Mouse (Mus musculus) bone marrow macrophage, adult 2 months (primary cell): ENCODE results near the gene Samd11. TPM values are rescaled to one million over a fixed set of nuclear protein-coding genes. Genes with fewer than 3 reads are reported as not detected.

Experiments
- H3K27ac ChIP-seq: 2 replicates; pipeline ENCODE4 v1.5.1; 2012; ENCODE audit warnings: low read depth, low read length; ENCODE audit not compliant: insufficient read depth
- H3K4me1 ChIP-seq: 2 replicates; pipeline ENCODE4 v1.6.1; 2012; ENCODE audit warnings: low read length; ENCODE audit not compliant: control insufficient read depth, insufficient read depth
- H3K4me3 ChIP-seq: 2 replicates; pipeline ENCODE4 v1.5.1; 2012; ENCODE audit warnings: mild to moderate bottlenecking, low read length, moderate library complexity; ENCODE audit not compliant: insufficient read depth
- CTCF ChIP-seq: IDR thresholded peaks from 2 replicates; pipeline ENCODE4 v1.5.1; 2012; ENCODE audit warnings: low read depth, mild to moderate bottlenecking, low read length, moderate library complexity
- POLR2A ChIP-seq: IDR thresholded peaks from 2 replicates; pipeline ENCODE4 v1.6.1; 2012; ENCODE audit warnings: mild to moderate bottlenecking, low read depth, low read length, borderline replicate concordance
- polyA plus RNA-seq: library from polyadenylated mRNA; stranded (reverse); fragments of >200 nt; gene quantifications from 2 replicates; pipeline ENCODE4 v1.2.4, GENCODE M21; 2012; ENCODE audit not compliant: missing spikeins, insufficient read depth, insufficient read length

Samd11 gene
- polyA plus RNA-seq, 1 experiment, result not detected

GRCm38 (mm10) chr4:156216196-156216595 lies 39.3 kb downstream of the Samd11 start:
- peaks cover 3% of the 10 kb centered on the region; the same call in 1 of the 2 replicates for H3K4me1 ChIP-seq
- no peak overlapping the region for H3K4me3 ChIP-seq
- no peak for TF ChIP-seq POLR2A
- TF ChIP-seq CTCF, result no peak
- no peak overlapping the region for H3K27ac ChIP-seq

- no peak within 1 kb of the TSS for H3K4me3 ChIP-seq
- TF ChIP-seq CTCF (no peak), POLR2A (no peak)
- no peak within 1 kb of the TSS for H3K27ac ChIP-seq
- peaks cover 3% of the 10 kb centered on the region; the same call in 1 of the 2 replicates for H3K4me1 ChIP-seq
Measured at GRCm38 (mm10) chr4:156215649-156216048, 39.8 kb downstream of the Samd11 start, which contains the start of gene Perm1. TSS of gene Perm1 (plus strand) at chr4:156215868.

DNA sequence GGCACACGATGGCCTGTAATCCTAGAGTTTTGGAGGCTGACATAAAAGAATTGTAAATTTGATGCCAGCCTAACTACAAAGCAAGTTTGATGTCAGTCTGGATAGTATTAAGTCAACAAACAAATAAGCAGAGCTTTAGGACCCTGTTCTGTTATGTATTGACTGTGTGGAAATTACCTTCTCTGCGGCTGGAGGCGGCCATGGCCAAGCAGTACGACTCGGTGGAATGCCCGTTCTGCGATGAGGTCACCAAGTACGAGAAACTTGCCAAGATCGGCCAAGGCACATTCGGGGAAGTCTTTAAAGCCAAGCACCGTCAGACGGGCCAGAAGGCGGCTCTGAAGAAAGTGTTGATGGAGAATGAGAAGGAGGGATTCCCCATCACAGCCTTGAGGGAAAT lies 42.3 kb downstream of the Samd11 start:
- Histone ChIP-seq H3K4me3 (no peak overlapping the region), H3K4me1 (peaks cover 11% of the 10 kb centered on the region), H3K27ac (no peak overlapping the region)
- TF ChIP-seq CTCF (no peak), POLR2A (no peak)

DNA sequence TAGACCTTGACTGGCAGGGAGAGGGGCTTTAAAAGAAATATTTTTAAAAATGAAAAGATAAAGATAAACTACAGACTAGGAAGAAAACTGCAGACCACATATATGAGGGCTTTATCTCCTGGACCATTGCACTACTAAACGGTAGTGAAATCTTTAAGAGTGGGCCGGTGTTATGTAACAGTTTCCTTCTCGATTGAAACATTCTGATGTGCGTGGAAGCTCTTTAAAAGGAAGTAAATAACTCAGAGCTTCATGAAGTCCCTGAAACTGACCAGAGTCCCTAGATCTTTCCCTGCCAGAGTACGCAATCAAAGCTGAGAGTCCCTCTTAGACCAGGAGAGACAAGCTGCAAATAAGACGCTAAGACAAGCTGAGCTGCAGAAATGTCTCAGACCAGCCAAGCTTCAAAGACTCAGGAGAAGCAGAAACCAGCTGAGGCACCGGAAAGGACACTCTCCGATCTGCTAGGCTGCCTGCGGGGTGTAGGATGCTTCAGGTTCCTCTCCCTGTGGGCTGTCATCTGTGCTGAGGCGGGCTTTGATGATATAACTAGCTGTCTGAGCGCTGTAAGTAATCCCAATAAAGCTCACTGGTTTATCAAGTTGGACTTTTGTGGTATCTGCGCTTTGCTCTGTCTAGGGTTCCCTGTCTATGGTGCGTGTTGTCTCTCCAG lies 45.4 kb downstream of the Samd11 start:
- Histone ChIP-seq H3K4me1 (peaks cover 8% of the 10 kb centered on the region), H3K4me3 (no peak overlapping the region), H3K27ac (no peak overlapping the region)
- no peak for TF ChIP-seq CTCF
- TF ChIP-seq POLR2A, result no peak

DNA sequence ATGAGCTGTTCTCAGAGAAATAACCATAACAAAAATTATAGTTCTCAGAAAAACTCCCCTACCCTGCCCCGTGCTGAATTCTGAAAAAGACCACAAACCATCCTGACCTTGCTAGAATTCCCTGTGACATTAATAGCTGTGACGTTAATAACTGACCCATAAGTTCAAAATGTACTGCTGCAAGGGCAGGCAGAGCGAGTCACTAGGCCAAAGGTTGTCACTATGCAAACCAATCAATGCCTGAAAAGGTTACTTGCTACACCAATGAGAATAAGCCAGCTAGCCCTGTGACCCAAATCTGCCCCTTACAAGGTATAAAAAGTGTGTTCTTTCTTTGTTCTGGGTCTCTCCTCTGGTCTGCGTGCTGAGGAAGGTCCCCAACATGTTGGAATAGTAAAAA lies 46.6 kb downstream of the Samd11 start:
- H3K4me1 ChIP-seq, result peaks cover 8% of the 10 kb centered on the region
- no peak overlapping the region for H3K4me3 ChIP-seq
- H3K27ac ChIP-seq, result no peak overlapping the region
- TF ChIP-seq POLR2A (no peak), CTCF (no peak)

DNA sequence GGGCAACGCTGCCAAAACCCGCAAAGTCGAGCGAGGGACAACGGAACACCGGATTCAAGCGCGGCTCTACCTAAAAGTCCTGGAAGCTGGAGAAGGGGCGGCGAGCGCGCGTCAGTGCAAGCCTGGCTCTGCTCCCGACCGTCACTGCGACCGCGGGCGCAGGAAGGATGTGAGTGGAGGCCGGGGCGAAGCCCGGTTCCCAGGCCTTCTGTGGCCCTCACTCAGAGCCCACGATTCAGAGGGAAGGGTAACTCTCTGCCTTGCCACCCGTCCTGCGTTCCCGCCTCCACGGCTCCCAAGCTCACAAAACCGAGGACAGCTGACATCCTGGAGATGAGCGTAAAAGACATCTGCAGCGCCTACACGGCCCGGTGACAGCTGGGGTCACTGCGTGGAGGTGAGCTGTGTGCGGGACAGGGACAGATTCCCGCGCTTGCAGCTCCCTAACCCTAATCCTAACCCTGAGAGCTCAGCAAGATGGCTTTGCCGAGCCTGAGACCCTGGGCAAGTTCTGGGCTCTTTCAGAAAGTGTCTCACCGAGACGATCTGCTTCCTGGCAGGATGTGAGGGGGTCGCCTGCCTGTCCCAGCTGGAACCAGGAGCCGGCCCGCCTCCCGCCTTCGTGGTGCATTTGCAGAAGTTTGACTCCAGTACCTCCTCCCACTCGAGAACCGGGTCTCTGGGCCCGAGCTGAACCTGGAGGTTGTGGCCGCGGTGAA lies 51.9 kb downstream of the Samd11 start:
- Histone ChIP-seq H3K27ac (no peak overlapping the region), H3K4me1 (peaks cover 6% of the 10 kb centered on the region), H3K4me3 (peak overlapping the region; percentile 68)
- TF ChIP-seq POLR2A (no peak), CTCF (no peak)

DNA sequence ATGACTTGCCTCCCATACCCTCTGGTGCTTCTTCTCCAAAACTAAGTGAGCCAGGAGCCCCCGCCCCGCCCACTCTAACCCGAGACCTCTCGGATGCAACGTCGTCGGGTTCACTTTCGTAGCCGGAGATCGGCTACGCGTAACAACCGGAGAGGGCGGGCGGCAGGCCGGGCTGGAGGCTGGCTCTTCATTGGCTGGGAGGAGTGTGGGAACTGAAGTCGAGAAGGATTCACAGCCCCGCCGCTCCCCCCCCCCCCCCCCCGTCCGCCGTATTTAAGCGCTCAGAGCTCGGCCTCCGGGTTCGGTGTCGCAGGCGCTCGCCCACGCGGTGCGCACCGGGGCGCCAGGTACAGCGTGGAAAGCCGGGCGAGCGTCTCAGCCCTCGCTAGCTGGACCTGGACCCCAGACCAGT lies 52.5 kb downstream of the Samd11 start, which contains the start of gene AW011738:
AW011738 (plus strand) TSS at position 304 of the 412 bp plus-strand sequence.
- peaks cover 8% of the 10 kb centered on the region for H3K4me1 ChIP-seq
- no peak for TF ChIP-seq CTCF
- no peak for TF ChIP-seq POLR2A
- H3K27ac ChIP-seq, result no peak within 1 kb of the TSS
- H3K4me3 ChIP-seq, result peak within 1 kb of the TSS; percentile 68

- Histone ChIP-seq H3K27ac (no peak overlapping the region), H3K4me1 (peaks cover 8% of the 10 kb centered on the region), H3K4me3 (peak overlapping the region; percentile 34)
- TF ChIP-seq CTCF, result no peak
- no peak for TF ChIP-seq POLR2A
Measured at GRCm38 (mm10) chr4:156202462-156202893, 53.0 kb downstream of the Samd11 start.

DNA sequence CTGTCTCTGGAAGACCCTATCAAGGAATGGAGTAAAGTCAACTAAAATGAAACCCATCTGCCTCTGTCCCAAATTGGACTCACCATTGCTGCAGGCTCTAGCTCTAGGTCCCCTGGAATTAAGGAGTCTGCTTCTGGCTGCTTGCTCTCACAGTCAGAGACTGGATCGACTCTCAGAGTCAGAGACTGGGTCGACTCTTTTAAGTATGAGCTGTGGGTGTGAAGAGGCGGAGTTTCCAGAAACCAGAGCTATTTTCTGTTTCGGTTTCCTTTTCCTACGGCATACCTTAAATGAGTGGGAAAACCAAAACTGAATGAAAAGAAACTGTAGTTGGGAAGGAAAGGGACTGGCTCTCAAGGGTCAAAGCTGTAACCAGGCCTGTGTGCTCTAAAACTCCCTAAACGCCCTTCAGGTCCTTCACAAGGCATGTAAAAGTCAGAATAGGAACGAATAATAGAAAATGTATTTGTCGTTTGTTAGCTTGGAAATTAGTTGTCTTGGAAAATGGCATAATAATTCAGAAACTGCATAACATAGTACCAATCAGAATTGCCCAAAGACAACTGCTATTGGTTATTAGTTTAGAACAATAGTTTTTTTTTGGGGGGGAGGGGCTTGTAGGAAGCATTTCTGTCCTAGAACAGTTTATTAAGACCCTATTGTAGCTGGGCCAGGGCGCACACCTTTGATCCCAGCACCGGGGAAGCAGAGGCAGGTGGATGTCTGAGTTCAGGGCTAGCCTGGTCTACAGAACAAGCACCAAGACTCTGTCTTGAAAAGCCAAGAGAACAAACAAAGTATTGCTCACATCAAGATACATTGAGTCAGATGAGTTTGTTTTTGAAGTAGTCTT lies 54.6 kb downstream of the Samd11 start, which contains the start of gene Isg15:
Isg15 (minus strand) TSS at position 196 of the 853 bp plus-strand sequence.
- H3K4me1 ChIP-seq, result peaks cover 12% of the 10 kb centered on the region
- peak within 1 kb of the TSS; percentile 33; the same call in 1 of the 2 replicates for H3K27ac ChIP-seq
- peak within 1 kb of the TSS; percentile 50 for H3K4me3 ChIP-seq
- TF ChIP-seq POLR2A, result no peak
- no peak for TF ChIP-seq CTCF

DNA sequence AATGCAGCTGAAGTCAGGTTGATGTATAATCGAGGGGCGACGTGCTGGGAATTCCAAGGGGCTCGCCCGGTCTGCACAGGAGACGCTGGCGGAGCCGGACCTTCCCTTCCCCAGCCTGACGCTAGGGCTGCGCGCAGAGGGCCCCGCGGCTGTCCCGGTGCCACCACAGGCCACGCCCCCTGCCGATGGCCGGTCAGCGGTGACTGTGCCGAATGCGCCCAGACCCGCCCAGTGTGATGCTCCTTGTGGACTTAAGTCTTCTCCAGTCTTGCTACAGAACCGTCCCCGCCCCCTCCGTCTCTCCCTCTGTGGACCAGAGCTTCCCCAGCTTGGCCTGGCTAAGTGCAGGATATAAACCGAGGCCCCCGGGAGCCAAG lies 57.6 kb downstream of the Samd11 start:
- no peak for TF ChIP-seq POLR2A
- no peak for TF ChIP-seq CTCF
- H3K27ac ChIP-seq, result no peak overlapping the region
- peak overlapping the region; percentile 58 for H3K4me3 ChIP-seq
- peaks cover 12% of the 10 kb centered on the region for H3K4me1 ChIP-seq
